Mouse (Mus musculus) naive thymus-derived CD4-positive, alpha-beta T cell, adult 5 months (primary cell): ENCODE data around the gene Vdac1. TPM values are rescaled to one million over a fixed set of nuclear protein-coding genes. Genes with fewer than 3 reads are reported as not detected.

Experiments used
- polyA plus RNA-seq: library from polyadenylated mRNA; unstranded; fragments of 100-300 nt; shearing (Covaris generic); gene quantifications from one replicate; pipeline ENCODE4 v1.2.1, GENCODE M21; 2017

The Vdac1 gene
- polyA plus RNA-seq, result 64.6 TPM

GRCm38 (mm10) chr11:52360471-52361277 is at the start of gene Vdac1:
TSS of gene Vdac1 (plus strand) at chr11:52360860.

GRCm38 (mm10) chr11:52395940-52396596 is 35.4 kb downstream of the Vdac1 start, which contains the start of gene 9530068E07Rik:
TSS of gene 9530068E07Rik (plus strand) at chr11:52396428.

Other genes starting within 250 kb of the Vdac1 start
- gene Olfr1373, start 215.3 kb upstream of the Vdac1 start, polyA plus RNA-seq, result not detected
- gene Olfr1371, start 146.9 kb upstream of the Vdac1 start, polyA plus RNA-seq, result not detected
- 296 TPM for gene Skp1a, start 128.9 kb upstream of the Vdac1 start, polyA plus RNA-seq
- gene Tcf7, start 77.8 kb upstream of the Vdac1 start, polyA plus RNA-seq, result 1,893 TPM
- gene 9530068E07Rik, start 35.6 kb downstream of the Vdac1 start, polyA plus RNA-seq, result 89.9 TPM